Mouse (Mus musculus) brain, embryonic 14.5 days (tissue): ENCODE data around the gene Tnk2. TPM values are rescaled to one million over a fixed set of nuclear protein-coding genes. Genes with fewer than 3 reads are reported as not detected.
"Not testable (repeated sequence)": the region's sequence is repeated elsewhere in the genome, so short reads cannot be mapped to it uniquely, and the experiment has no call there.

ENCODE experiments used
- DNase-seq: peaks from one replicate; pipeline ENCODE4 v3.0.0-alpha.2; 2011; ENCODE audit warnings: low read depth
- CTCF ChIP-seq: fragments of 200-500 bp; IDR thresholded peaks from 2 replicates; pipeline ENCODE4 v1.5.1; 2012; ENCODE audit warnings: inconsistent platforms, mild to moderate bottlenecking, moderate library complexity, borderline replicate concordance; ENCODE audit not compliant: insufficient read depth, insufficient read length; ENCODE audit errors: extremely low read depth
- POLR2A ChIP-seq: fragments of 200-500 bp; IDR thresholded peaks from 2 replicates; pipeline ENCODE4 v1.6.1; 2012; ENCODE audit warnings: mild to moderate bottlenecking, inconsistent platforms, borderline replicate concordance; ENCODE audit not compliant: poor library complexity, insufficient read depth, insufficient read length, severe bottlenecking; ENCODE audit errors: extremely low read depth
- polyA plus RNA-seq: library from polyadenylated mRNA; depleted of rRNA; stranded (reverse); fragments of >200 nt; gene quantifications from 2 replicates; pipeline ENCODE4 v1.2.3, GENCODE M21; 2012

The Tnk2 gene
- polyA plus RNA-seq, 1 experiment, result 127 TPM

GRCm38 (mm10) chr16:32640096-32640495, 3.6 kb upstream of the Tnk2 start:
- TF ChIP-seq CTCF (no peak), POLR2A (no peak)

GRCm38 (mm10) chr16:32640683-32641082, 3.0 kb upstream of the Tnk2 start:
- not testable (repeated sequence) for DNase-seq

More at GRCm38 (mm10) chr16:32640096-32640495, 3.6 kb upstream of the Tnk2 start:
- no peak for DNase-seq

GRCm38 (mm10) chr16:32641440-32642219, 2.0 kb upstream of the Tnk2 start:
- no peak for TF ChIP-seq POLR2A
- TF ChIP-seq CTCF, result no peak
- DNase-seq, result no peak

- TF ChIP-seq CTCF (no peak), POLR2A (no peak)
- DNase-seq, result peak; percentile 57
Measured at GRCm38 (mm10) chr16:32642280-32642679, 1.4 kb upstream of the Tnk2 start.

GRCm38 (mm10) chr16:32644069-32644800, 561 bp downstream of the Tnk2 start:
- peak; percentile 56 for DNase-seq
- TF ChIP-seq POLR2A (no peak), CTCF (no peak)

GRCm38 (mm10) chr16:32644801-32645170, 1.1 kb downstream of the Tnk2 start:
- TF ChIP-seq CTCF (no peak), POLR2A (no peak)
- DNase-seq, result peak; percentile 55

GRCm38 (mm10) chr16:32645361-32645914, 1.8 kb downstream of the Tnk2 start:
- TF ChIP-seq CTCF (peak; percentile 38; the same call in 1 of the 2 replicates), POLR2A (no peak)
- DNase-seq, result peak; percentile 82

GRCm38 (mm10) chr16:32646014-32646413, 2.3 kb downstream of the Tnk2 start:
- DNase-seq, result no peak
- TF ChIP-seq CTCF (no peak), POLR2A (no peak)

GRCm38 (mm10) chr16:32647712-32648111, 4.0 kb downstream of the Tnk2 start:
- no peak for TF ChIP-seq CTCF
- no peak for TF ChIP-seq POLR2A
- DNase-seq, result no peak

- TF ChIP-seq POLR2A (no peak), CTCF (no peak)
Measured at GRCm38 (mm10) chr16:32650461-32650860, 6.8 kb downstream of the Tnk2 start.

GRCm38 (mm10) chr16:32650974-32651618, 7.4 kb downstream of the Tnk2 start:
- TF ChIP-seq POLR2A, result no peak
- no peak for TF ChIP-seq CTCF
- DNase-seq, result no peak

More at GRCm38 (mm10) chr16:32650461-32650860, 6.8 kb downstream of the Tnk2 start:
- DNase-seq, result no peak
